Mouse (Mus musculus) cortical plate, adult 2 months (tissue): ENCODE results near the gene Uqcc2. TPM values are rescaled to one million over a fixed set of nuclear protein-coding genes. Genes with fewer than 3 reads are reported as not detected.

Experiments used
- H3K27ac ChIP-seq: fragments of 200-500 bp; 2 replicates; pipeline ENCODE4 v1.5.1; 2012; ENCODE audit warnings: low read length, control low read depth, inconsistent platforms; ENCODE audit not compliant: insufficient read depth
- H3K4me1 ChIP-seq: fragments of 200-500 bp; 2 replicates; pipeline ENCODE4 v1.6.1; 2011; ENCODE audit warnings: low read length; ENCODE audit not compliant: control insufficient read depth, insufficient read depth
- H3K4me3 ChIP-seq: fragments of 200-500 bp; 2 replicates; pipeline ENCODE4 v1.5.1; 2011; ENCODE audit warnings: mild to moderate bottlenecking, low read length, control low read depth; ENCODE audit not compliant: insufficient read depth
- CTCF ChIP-seq: fragments of 200-500 bp; IDR thresholded peaks from 2 replicates; pipeline ENCODE4 v1.5.1; 2011; ENCODE audit warnings: mild to moderate bottlenecking, control low read depth, low read length; ENCODE audit not compliant: insufficient read depth; ENCODE audit errors: extremely low read depth
- POLR2A ChIP-seq: fragments of 200-500 bp; IDR thresholded peaks from 2 replicates; pipeline ENCODE4 v1.6.1; 2011; ENCODE audit warnings: mild to moderate bottlenecking, low read length, control low read depth; ENCODE audit not compliant: insufficient read depth; ENCODE audit errors: extremely low read depth
- polyA plus RNA-seq: library from polyadenylated mRNA; depleted of rRNA; stranded (reverse); fragments of >200 nt; gene quantifications from 2 replicates; pipeline ENCODE4 v1.2.3, GENCODE M21; 2012; rRNA removed

Gene Uqcc2
- polyA plus RNA-seq: 438 and 459 TPM in 2 replicates

DNA sequence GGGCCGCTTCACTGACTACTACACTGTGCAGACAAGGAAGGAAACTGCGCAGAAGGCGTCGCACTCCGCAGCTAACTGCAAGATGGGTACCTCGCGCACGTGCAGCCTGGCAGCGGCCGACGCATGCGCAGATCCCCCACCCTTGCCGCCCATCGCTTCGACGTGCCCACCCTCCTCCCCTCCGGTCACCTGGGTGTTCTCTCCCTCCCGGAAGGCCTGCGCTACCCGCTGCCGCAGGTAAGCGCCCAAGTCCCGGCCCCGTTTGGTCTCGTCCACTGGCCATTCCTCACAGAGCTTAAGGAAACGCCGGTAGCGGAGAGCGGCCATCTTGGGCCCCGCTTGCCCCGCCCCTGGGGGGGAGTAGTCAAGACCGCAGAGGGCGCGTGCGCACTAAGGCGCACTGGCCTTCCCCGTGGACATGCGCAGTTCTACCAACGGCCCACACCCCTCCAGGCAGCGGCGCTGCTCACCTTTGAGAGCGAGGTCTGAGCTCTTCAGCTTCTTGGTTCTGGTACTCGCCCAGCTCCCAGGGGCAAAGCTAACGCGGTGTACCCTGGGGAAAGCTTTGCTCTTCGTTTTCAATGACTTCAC is at the start of gene Uqcc2:
TSS of gene Uqcc2 (minus strand) at position 366 of the 591 bp plus-strand sequence.
- Histone ChIP-seq H3K4me1 (peaks cover 13% of the 10 kb centered on the region), H3K4me3 (peak within 1 kb of the TSS; percentile 67), H3K27ac (peak within 1 kb of the TSS; percentile 83)
- TF ChIP-seq POLR2A: peak; percentile 88
- TF ChIP-seq CTCF: peak; percentile 56

DNA sequence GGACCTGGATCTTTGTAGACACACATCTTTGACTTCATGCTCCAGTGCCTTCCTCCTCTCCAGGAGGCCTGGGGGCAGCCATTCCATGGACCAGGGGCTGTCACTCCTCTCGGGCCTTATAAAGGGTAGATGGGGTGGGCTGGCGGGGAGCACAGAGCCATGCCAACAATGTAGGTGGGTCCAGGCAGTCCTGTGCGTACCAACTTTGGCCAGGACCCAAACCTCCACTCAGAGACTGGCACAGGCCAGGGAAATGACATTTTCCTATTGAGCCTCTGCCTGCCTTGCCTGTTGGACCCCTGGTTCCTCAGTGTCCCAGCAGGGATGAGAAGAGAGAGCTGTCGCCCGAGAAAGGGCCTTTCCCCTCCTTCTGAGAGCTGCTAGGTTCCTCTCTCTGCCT is 48.7 kb upstream of the Uqcc2 start:
- Histone ChIP-seq H3K4me1 (no peaks in the 10 kb centered on the region), H3K27ac (no peak overlapping the region), H3K4me3 (no peak overlapping the region)
- no peak for TF ChIP-seq POLR2A
- no peak for TF ChIP-seq CTCF

DNA sequence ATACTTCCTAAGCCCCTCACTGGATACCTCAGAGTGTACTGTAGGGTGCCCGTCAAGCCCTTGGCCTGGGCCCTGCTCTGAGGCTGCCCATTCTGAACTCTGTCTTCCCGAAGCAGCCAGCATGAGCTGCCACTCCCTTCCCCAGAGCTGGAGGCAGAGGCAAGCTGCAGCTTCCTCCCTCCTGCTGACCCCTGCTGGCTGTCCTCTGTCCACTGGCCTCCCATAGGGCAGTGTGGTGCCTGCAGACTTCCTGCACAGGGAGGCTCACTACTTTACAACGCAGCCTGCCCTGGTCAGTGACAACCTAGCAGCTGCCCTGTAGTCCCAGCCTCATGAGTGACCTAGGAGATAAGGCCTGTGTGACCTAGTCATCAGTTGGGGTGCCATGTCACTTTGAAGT is 48.0 kb upstream of the Uqcc2 start:
- Histone ChIP-seq H3K27ac (no peak overlapping the region), H3K4me1 (no peaks in the 10 kb centered on the region), H3K4me3 (no peak overlapping the region)
- TF ChIP-seq CTCF (peak; percentile 15; the same call in 1 of the 2 replicates), POLR2A (no peak)

DNA sequence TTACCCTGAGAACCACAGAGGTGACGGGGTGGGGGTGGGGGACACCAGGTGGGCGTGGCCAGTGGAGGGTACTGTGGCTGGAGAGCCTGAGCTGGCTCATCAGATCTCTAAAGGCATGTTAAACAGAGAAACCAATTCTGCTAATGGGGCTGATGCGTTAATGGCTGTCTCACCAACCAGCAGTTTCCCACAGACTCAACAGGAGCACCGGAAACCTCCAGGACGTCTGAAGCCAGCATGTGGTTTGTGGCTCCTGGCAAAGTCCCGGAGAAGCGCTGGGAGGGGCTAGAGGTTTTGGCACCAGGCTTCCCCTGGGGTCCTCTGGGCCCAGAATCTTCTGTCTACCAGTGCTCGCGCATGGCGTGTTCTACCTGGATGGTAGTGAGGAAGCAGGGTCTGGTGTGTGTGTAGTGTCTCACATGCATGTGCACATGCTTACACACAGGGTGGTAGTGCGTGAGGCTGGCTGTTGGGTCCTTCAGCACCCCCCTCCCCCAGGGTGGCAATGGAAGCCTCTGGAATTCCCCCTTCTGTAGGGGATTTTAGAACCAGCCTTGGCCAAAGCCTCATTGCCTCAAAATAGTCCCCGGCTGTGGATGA is 46.1 kb upstream of the Uqcc2 start:
- no peaks in the 10 kb centered on the region for H3K4me1 ChIP-seq
- no peak for TF ChIP-seq POLR2A
- no peak for TF ChIP-seq CTCF
- no peak overlapping the region for H3K4me3 ChIP-seq
- H3K27ac ChIP-seq: no peak overlapping the region

DNA sequence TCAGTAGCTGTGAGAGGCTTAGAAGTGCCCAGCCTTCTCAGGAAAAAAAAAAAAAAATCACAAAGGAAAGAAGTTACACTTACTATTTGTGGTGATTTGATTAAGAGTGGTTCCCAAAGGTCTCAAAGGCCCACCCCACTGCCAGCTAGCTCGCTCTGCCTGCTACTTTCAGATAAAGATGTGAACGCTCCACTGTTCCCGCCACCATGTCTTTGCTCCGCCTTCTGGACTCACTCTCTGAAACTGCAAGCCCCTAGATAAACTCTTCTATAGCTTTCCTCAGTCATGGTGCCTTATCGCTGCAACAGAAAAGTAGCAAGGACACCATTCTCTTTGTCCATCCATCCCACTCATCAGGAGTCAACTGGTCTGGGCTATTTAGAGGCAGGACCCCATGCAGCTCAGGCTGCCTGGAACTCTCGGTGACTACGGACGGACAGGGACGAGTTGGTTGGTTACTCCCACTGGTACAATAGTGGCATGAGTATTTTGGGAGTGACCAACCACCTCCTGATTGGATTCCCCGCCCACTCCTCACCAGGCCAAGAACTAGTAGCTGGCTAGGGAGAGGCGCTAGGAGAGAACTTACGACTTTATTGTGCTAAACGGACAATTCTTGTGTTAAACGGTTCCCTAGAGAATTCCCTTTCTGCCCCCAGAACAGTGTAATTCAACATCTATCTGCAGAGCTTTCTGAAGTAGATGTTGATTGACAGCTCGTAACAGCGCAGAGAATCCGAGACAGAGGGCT is 44.9 kb upstream of the Uqcc2 start:
- H3K27ac ChIP-seq: no peak overlapping the region
- no peak for TF ChIP-seq CTCF
- no peak for TF ChIP-seq POLR2A

DNA sequence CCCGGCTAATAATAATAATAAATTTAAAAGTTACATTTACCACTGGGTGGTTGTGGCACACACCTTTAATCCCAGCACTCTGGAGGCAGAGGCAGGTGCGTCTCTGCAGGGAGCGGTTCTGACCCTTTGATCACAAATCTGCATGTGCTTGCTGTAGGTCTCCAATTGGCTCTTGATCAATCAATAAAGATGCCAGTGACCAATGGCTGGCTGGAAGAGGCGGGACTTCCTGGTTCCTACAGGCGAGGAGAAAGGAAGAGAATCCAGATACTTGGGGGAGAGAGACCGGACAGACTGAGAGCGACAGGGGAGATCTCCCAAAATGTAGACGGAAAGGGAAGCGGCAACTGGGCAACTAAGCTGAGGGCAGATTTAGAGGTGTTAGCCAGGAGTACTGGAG is 44.3 kb upstream of the Uqcc2 start:
- H3K27ac ChIP-seq: no peak overlapping the region
- no peak overlapping the region for H3K4me3 ChIP-seq
- no peak for TF ChIP-seq CTCF
- TF ChIP-seq POLR2A: no peak
- no peaks in the 10 kb centered on the region for H3K4me1 ChIP-seq

More for the DNA sequence above, 44.9 kb upstream of the Uqcc2 start:
- no peak overlapping the region for H3K4me3 ChIP-seq
- no peaks in the 10 kb centered on the region for H3K4me1 ChIP-seq

DNA sequence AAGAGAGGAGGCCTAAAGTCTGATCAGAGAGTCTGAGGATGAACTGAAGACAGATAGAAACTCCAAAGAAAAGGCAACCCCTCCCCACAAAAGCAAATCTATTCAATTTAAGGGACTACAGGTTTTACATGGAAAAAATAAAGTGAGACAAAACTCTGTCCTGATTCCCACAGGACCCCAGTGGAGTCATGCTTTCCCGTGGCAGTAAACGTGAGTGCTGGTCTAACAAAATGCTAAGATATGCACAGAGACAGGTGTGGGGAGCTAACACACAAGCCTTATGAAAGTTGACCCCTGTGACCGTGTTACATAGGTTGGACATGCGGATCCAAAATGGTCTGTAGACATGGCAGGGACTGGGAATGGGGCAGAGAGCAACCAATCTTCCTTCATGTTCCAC is 43.0 kb upstream of the Uqcc2 start:
- Histone ChIP-seq H3K27ac (no peak overlapping the region), H3K4me1 (no peaks in the 10 kb centered on the region), H3K4me3 (no peak overlapping the region)
- TF ChIP-seq POLR2A: no peak
- TF ChIP-seq CTCF: no peak

DNA sequence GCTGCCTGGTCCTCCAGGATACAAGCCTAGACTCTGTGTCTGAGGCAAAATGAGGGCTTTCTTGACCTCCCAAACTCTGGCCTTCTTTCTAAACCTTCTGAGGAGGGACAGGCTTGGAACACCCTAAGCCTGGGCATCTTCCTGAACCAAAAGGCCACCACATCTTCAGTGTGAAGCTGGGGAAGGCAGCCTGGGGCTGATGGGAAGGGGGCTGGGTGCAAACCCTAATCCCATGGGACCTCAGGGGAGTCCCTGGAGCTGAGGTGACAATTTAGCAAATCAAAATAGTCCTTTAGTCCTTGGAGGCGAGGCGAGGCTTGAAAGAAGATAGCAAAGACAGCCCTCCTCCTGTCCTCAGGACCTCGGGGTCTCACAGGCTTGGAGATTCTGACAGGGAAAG is 42.6 kb upstream of the Uqcc2 start:
- Histone ChIP-seq H3K4me1 (no peaks in the 10 kb centered on the region), H3K4me3 (no peak overlapping the region), H3K27ac (no peak overlapping the region)
- TF ChIP-seq POLR2A (no peak), CTCF (no peak)

DNA sequence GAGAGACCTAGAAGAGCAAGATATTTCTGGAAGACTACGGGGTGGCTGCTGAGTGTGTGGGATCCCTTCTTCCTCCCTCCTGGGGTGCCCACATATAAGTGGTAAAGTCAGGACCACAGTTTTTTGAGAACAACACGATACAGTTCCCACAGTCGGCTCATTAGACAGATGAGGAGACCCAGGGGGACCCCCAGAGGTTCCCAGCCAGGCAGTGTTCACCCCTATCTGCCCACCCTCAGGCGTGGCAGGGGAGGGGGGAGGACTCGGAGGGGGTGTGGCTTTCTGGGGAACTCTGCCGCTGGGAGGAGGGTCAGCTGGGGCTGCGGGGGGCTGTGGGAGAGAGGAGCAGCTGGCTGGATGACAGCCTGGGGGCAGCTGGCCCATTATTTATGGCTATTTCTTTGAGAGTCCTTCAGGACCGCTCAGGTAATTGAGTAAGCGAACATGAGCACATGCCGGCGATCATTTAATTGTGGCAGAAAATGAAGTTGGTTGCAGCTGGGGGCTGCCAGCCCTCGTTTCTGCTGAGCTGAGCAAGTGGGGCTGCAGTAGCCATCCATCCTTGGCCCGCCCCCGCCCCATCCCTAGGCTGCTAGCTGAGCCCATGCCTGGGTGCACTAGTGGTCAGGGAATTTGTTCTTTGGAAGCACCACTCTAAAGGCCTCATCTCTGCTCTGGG is 41.6 kb upstream of the Uqcc2 start:
- TF ChIP-seq POLR2A: no peak
- no peak for TF ChIP-seq CTCF
- no peaks in the 10 kb centered on the region for H3K4me1 ChIP-seq
- no peak overlapping the region for H3K4me3 ChIP-seq
- no peak overlapping the region for H3K27ac ChIP-seq

DNA sequence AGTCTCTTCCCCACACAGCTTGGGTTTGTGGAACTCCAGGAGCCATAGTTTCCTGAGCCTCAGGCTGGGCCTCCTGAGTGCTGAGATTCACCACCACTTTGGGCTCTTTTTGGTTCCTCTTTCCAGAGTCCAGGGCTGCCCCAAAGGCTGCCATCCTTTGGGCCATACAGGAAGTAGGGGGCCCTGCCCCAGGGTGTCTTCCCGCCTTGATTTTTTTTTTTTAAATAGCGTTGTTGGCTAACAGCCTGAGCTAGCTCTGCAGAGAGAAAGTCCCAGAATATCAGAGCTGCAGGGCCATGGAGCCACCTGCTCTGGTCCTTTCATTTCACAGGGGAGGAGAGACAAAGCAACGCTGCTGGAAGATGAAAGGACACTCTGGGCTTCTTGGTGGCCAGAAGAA is 40.0 kb upstream of the Uqcc2 start:
- Histone ChIP-seq H3K27ac (no peak overlapping the region), H3K4me3 (no peak overlapping the region), H3K4me1 (no peaks in the 10 kb centered on the region)
- TF ChIP-seq CTCF (no peak), POLR2A (no peak)
